Mouse (Mus musculus) brown adipose tissue, adult 24 weeks (tissue): ENCODE results near the gene Gm13276. TPM values are rescaled to one million over a fixed set of nuclear protein-coding genes. Genes with fewer than 3 reads are reported as not detected.
"Not testable (repeated sequence)": the region's sequence is repeated elsewhere in the genome, so short reads cannot be mapped to it uniquely, and the experiment has no call there.

Experiments
- H3K27ac ChIP-seq: fragments of 200-500 bp; replicated peaks from 2 replicates; pipeline ENCODE4 v1.5.1; 2012; ENCODE audit warnings: low read depth, mild to moderate bottlenecking, low read length
- H3K4me1 ChIP-seq: fragments of 200-500 bp; 2 replicates; pipeline ENCODE4 v1.6.1; 2012; ENCODE audit warnings: low read length, mixed read lengths; ENCODE audit not compliant: control insufficient read depth, insufficient read depth, insufficient read length
- H3K4me3 ChIP-seq: fragments of 200-500 bp; 2 replicates; pipeline ENCODE4 v1.5.1; 2012; ENCODE audit warnings: low read depth, mild to moderate bottlenecking, low read length, moderate library complexity; ENCODE audit not compliant: insufficient read depth
- polyA plus RNA-seq: library from polyadenylated mRNA; stranded (reverse); fragments of >200 nt; gene quantifications from 2 replicates; pipeline ENCODE4 v1.2.4, GENCODE M21; 2012; ENCODE audit not compliant: missing spikeins, insufficient read depth, insufficient read length

Gene Gm13276
- polyA plus RNA-seq, 1 experiment: not detected

GRCm38 (mm10) chr4:88815928-88816327 is 30.4 kb downstream of the Gm13276 start, which contains the start of gene Ifna7:
Ifna7 (plus strand) TSS chr4:88816228.
- Histone ChIP-seq H3K27ac (no peak within 1 kb of the TSS), H3K4me3 (no peak within 1 kb of the TSS), H3K4me1 (no peaks in the 10 kb centered on the region)

GRCm38 (mm10) chr4:88819659-88820058 is 34.1 kb downstream of the Gm13276 start, which contains the start of gene Ifna11:
Ifna11 (plus strand) TSS chr4:88819959.
- Histone ChIP-seq H3K4me3 (no peak within 1 kb of the TSS), H3K4me1 (no peaks in the 10 kb centered on the region), H3K27ac (no peak within 1 kb of the TSS)

- no peak overlapping the region for H3K27ac ChIP-seq
- no peak overlapping the region for H3K4me3 ChIP-seq
- no peaks in the 10 kb centered on the region for H3K4me1 ChIP-seq
Observed at GRCm38 (mm10) chr4:88822995-88823394, 37.5 kb downstream of the Gm13276 start.

GRCm38 (mm10) chr4:88827116-88827515 is 41.6 kb downstream of the Gm13276 start, which contains the start of gene Ifna6:
Ifna6 (plus strand) TSS chr4:88827416.
- H3K27ac ChIP-seq, H3K4me3 ChIP-seq, H3K4me1 ChIP-seq: not testable (repeated sequence)

- no peaks in the 10 kb centered on the region for H3K4me1 ChIP-seq
- no peak overlapping the region for H3K4me3 ChIP-seq
- no peak overlapping the region for H3K27ac ChIP-seq
Observed at GRCm38 (mm10) chr4:88830523-88830922, 45.0 kb downstream of the Gm13276 start.

- H3K27ac ChIP-seq, H3K4me3 ChIP-seq, H3K4me1 ChIP-seq: not testable (repeated sequence)
Observed at GRCm38 (mm10) chr4:88835225-88835624, 49.7 kb downstream of the Gm13276 start, which contains the start of gene Ifna5. Ifna5 (plus strand) TSS chr4:88835525.

Other genes starting within 250 kb of the Gm13276 start
- gene Ifna15, start 227.5 kb upstream of the Gm13276 start, polyA plus RNA-seq: not detected in 2 replicates
- not detected in 2 replicates for gene Ifna14, start 213.9 kb upstream of the Gm13276 start, polyA plus RNA-seq
- gene Ifna9, start 193.3 kb upstream of the Gm13276 start, polyA plus RNA-seq: not detected in 2 replicates
- not detected in 2 replicates for gene Ifna12, start 182.3 kb upstream of the Gm13276 start, polyA plus RNA-seq
- gene C87499, start 151.3 kb upstream of the Gm13276 start, polyA plus RNA-seq: not detected in 2 replicates
- gene Ifna13, start 141.2 kb upstream of the Gm13276 start, polyA plus RNA-seq: not detected in 2 replicates
- gene Ifna16, start 108.8 kb upstream of the Gm13276 start, polyA plus RNA-seq: not detected in 2 replicates
- not detected in 2 replicates for gene Ifna2, start 101.8 kb upstream of the Gm13276 start, polyA plus RNA-seq
- gene Ifnab, start 94.3 kb upstream of the Gm13276 start, polyA plus RNA-seq: not detected in 2 replicates
- gene Gm26566, start 63.9 kb upstream of the Gm13276 start, polyA plus RNA-seq: not detected in 2 replicates
- gene Klhl9, start 63.2 kb upstream of the Gm13276 start, polyA plus RNA-seq: 37.8 and 44.9 TPM in 2 replicates
- gene Gm13271, start 30.8 kb upstream of the Gm13276 start, polyA plus RNA-seq: not detected in 2 replicates
- not detected in 2 replicates for gene Gm13283, start 25.6 kb upstream of the Gm13276 start, polyA plus RNA-seq
- gene Gm13290, start 11.9 kb upstream of the Gm13276 start, polyA plus RNA-seq: not detected in 2 replicates
- not detected in 2 replicates for gene Gm13289, start 8.8 kb upstream of the Gm13276 start, polyA plus RNA-seq
- gene Gm13272, start 5.9 kb upstream of the Gm13276 start, polyA plus RNA-seq: not detected in 2 replicates
- gene Ifnz, start 3.6 kb upstream of the Gm13276 start, polyA plus RNA-seq: not detected in 2 replicates
- gene Gm13277, start 2.9 kb downstream of the Gm13276 start, polyA plus RNA-seq: not detected in 2 replicates
- gene Gm13278, start 5.8 kb downstream of the Gm13276 start, polyA plus RNA-seq: not detected in 2 replicates
- not detected in 2 replicates for gene Gm13275, start 8.8 kb downstream of the Gm13276 start, polyA plus RNA-seq
- gene Gm13279, start 11.7 kb downstream of the Gm13276 start, polyA plus RNA-seq: not detected in 2 replicates
- not detected in 2 replicates for gene Gm13285, start 14.0 kb downstream of the Gm13276 start, polyA plus RNA-seq
- gene Gm13287, start 17.5 kb downstream of the Gm13276 start, polyA plus RNA-seq: not detected in 2 replicates
- gene Gm13288, start 19.8 kb downstream of the Gm13276 start, polyA plus RNA-seq: not detected in 2 replicates
- gene Ifna7, start 30.5 kb downstream of the Gm13276 start, polyA plus RNA-seq: not detected in 2 replicates
- gene Ifna11, start 34.2 kb downstream of the Gm13276 start, polyA plus RNA-seq: not detected in 2 replicates
- not detected in 2 replicates for gene Ifna6, start 41.7 kb downstream of the Gm13276 start, polyA plus RNA-seq
- gene Ifna5, start 49.8 kb downstream of the Gm13276 start, polyA plus RNA-seq: not detected in 2 replicates
- not detected in 2 replicates for gene Ifna4, start 56.2 kb downstream of the Gm13276 start, polyA plus RNA-seq
- gene Ifna1, start 64.4 kb downstream of the Gm13276 start, polyA plus RNA-seq: not detected in 2 replicates
- not detected in 2 replicates for gene Ifne, start 94.5 kb downstream of the Gm13276 start, polyA plus RNA-seq